Mouse (Mus musculus) cerebellum, postnatal 14 days (tissue): ENCODE measurements around the gene Ctdsp1.

Experiments
- DNase-seq, 2 experiments: peaks; one replicate each; pipeline ENCODE4 v3.0.0; 2021; ENCODE audit warnings: mixed read lengths in 2 of 2

Ctdsp1 gene

DNA sequence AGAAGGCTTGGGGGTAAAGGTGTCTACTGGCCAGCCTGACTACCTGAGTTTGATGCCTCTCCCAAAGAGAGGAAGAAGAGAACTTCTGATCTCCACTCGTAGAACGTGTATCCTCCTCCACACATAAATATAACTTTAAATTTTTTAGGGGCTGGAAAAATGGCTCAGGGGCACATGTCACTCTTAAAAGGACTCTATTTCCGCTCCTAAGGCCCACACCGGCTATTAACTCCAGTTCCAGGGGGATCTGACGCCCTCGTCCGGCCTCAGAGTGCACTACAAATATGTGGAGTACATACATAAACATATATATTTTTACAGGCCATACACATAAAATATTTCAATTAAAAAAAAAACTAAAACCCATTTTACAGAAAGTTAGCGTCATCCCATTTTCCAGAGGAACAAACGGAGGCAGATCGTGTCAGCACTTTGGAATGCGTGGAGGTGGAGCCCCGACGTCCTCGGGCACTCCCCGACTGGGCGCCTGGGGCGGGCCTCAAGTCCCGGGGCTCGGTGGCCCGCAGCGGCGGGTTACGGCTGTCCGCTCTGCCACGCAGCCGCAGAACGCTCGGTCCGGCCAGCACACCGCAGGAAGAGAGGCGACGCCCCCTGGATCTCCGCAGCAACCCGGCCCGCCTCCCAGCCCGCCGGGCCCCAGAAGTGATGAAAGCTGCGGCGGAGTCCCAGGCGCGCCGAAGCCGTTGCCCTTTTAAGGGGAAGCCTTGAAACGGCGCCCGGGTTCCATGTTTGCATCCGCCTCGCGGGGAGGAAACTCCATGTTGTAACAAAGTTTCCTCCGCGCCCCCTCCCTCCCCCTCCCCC is at the start of gene Ctdsp1:
Gene Ctdsp1 (plus strand): TSS at position 586 of the 825 bp plus-strand sequence.
- DNase-seq: peak; percentile 96 to 97

GRCm38 (mm10) chr1:74341898-74342297 is 49.4 kb upstream of the Ctdsp1 start:
- no peak for DNase-seq

- no peak for DNase-seq
Measured at GRCm38 (mm10) chr1:74342308-74342707, 49.0 kb upstream of the Ctdsp1 start.

- DNase-seq: no peak
Measured at GRCm38 (mm10) chr1:74343161-74343560, 48.1 kb upstream of the Ctdsp1 start.

DNA sequence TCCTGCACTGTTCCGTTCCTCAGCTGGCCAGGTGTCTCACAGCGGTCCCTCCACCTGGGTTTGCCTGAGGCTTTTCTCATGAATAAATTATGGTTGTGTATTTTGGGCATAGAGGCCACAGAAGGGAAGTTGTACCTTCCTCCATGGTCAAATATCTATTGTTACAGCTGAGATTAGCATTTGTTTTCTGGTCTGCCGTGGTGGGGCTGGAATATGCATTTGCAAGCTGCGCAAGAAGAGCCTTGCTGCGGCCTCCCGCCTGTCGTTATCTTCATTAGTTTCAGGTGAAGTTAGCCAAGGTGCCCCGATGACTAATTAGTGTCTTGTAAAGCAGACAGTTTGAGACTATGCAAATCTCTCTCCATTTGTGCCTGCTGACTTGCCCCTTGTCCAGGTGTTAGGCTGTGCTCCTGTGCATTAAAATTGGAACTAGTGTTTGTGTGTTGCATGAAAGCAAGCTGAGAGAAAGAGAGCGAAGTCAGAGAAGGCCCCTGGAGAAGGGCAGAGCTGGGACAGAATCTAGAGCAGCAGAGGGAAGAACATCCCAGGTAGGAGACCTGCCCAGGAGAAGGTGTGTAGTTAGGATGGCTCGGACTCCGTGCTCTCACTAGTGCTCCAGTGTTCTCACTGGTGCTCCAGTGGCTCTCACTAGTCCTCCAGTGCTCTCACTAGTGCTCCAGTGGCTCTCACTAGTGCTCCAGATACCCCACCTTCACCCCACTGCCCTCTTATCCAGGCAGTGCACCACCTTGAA is 47.0 kb upstream of the Ctdsp1 start:
- DNase-seq: no peak

DNA sequence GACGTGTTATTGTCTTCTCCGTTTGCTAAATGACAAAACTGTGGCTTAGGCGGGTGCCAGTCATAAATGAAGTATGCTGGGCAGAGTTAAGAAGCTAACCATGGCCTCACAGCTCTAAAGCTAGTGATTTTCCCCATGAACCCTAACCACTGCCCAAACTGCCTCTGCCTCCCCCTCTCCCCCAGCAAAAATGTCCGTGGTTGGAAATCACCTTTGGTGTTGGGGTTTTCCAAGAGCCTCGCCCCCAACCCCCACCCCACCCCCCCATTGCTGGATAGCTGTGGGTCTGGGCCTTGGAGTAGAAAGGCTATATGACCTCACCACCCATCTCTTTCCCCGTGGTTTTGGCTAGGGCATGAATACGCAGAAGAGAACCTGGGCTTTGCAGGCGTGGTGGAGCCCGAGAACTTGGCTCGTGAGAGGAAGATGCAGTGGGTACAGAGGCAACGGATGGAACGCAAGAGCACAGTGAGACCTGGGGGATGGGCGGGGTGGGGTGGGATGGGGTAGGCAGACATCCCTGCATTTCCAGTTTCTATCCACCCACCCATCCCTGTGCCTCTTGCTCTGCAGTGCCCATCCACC is 40.0 kb upstream of the Ctdsp1 start:
- DNase-seq: no peak

- DNase-seq: no peak
Measured at GRCm38 (mm10) chr1:74352532-74353096, 38.7 kb upstream of the Ctdsp1 start.

DNA sequence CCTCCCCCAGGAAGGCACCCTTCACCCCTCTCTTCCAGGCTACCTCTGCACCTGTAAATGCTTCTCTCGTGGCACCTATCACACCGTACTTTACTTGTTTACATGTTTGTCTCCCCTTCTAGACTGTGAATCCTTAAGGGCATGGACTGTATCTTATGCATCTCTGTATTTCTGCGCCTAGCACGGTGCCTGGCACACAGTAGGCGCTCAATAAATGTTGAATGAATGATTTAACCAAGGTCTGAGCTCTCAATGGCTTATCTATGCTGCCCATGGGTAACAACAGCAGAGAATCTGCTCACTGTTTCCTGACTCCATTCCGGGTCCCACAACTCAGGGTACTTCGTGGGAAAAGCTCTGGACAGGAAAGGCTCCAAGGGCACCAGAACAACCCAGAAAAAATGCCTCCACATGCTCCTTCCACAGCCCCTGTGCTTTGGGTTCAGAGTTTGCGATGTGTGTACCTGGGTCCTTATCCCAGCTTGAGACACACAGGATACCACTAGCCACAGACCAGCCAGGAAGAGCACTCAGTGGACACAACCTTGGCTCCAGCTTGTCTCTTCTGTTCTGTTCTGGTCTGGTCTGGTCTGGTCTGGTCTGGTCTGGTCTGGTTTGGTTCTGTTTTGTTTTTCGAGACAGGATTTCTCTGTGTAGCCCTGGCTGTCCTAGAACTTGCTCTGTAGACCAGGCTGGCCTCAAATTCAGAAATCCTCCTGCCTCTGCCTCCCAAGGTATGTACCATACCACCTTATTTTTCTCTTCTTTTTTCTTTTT is 37.7 kb upstream of the Ctdsp1 start:
- DNase-seq: no peak

DNA sequence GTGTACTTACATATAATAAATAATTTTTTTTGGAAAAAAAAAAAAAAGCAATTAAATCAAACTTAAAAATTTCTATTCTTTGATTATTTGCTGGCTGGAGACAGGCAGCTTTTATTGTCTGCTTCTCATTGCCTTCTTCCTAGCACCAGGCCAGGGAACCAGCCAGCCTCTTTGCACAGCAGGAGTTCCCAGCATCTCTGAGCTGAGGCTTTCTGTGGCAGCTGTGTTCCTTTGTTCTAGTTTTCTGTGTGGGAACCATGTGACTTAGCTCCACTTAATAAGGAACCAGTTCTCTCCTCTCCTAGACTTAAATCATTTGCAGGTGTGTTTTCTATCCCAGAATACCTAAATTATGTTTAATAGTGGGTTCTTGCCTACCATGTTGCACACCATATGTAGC is 33.8 kb upstream of the Ctdsp1 start:
- DNase-seq: no peak

- DNase-seq: no peak
Measured at GRCm38 (mm10) chr1:74359952-74360517, 31.3 kb upstream of the Ctdsp1 start.

DNA sequence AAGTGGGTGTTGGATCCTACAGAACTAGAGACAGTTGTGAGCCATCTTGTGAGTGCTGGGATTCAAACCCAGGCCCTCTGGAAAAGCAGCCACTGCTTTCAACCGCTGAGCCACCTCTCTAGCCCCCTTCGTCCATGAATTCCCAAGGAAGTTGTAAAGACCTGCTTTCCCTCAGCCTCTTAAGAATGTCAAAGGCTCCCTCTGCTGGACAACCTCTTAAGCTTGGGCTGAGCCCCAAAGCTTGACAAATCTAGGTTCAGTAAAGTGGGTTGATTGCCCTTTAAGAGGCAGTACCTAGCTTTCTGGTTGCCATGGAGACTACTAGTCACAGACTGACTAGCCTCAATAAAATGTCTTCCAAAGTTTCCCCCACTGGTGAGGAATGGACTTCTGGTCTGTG is 29.5 kb upstream of the Ctdsp1 start, which contains the start of gene Catip:
Gene Catip (plus strand): TSS at position 297 of the 400 bp plus-strand sequence.
- peak; percentile 86 to 90 for DNase-seq

GRCm38 (mm10) chr1:74362325-74363229 is 28.7 kb upstream of the Ctdsp1 start:
- DNase-seq: no peak

DNA sequence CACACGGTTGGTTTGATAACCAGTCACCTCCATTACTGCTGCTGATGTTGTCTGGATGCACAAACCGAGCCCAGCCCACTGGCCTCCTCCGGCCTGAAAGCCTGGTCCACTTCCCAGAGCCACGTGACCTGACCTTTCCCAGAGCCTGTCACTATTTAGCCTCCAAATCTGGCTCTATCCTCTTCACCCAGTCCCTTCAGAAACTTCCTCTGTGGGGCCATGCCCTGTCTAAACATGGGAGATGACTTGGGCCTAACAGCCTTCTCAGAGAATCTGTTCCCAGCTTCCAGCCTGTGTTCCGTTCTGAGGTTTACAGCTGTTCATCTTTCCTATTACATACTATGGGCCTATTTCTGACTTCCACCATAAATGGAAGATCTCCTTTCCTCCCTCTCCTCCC is 27.9 kb upstream of the Ctdsp1 start:
- DNase-seq: no peak

- no peak for DNase-seq
Measured at GRCm38 (mm10) chr1:74364270-74364669, 27.0 kb upstream of the Ctdsp1 start.

- peak; percentile 46 to 48 for DNase-seq
Measured at GRCm38 (mm10) chr1:74367886-74368645, 23.2 kb upstream of the Ctdsp1 start.

DNA sequence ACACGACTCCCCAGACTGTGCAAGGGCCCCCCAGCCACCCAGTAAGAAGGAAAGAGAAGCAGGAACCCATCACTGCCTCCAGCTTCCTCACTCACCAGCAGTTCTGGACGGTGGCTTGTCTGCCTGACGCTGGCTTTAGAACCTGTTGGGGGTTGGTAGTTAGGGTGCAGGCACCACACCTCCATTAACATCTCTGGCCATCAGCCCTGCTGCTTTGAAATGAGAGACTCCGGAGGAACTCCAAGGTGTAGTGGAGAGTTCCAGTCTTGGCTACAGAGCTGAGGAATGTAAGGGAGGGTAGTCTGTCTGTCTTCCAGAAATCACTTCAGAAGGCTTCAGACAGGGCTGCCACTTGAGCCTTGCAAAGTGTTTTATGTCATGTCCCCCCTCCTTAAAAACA is 21.3 kb upstream of the Ctdsp1 start:
- DNase-seq: no peak

DNA sequence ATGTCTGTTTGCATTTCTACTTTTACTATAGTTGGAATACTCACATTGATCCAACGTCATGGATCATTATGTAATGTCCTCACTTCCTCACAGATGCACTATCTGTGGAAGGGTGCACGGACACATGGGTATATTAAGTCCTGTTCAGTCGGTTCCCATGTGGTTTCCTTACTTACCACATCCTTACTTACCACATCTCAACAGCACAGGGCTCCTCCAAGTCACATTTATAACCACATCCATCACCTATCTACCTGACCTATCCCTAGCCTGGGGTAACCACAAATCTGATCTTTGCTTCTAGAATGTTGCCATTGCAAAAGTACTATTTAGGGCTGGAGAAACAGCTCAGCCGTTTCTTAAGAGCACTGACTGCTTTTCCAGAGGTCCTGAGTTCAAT is 17.9 kb upstream of the Ctdsp1 start:
- DNase-seq: no peak

- no peak for DNase-seq
Measured at GRCm38 (mm10) chr1:74374980-74375379, 16.3 kb upstream of the Ctdsp1 start, which contains the start of gene Slc11a1. TSS of gene Slc11a1 (plus strand) at chr1:74375195.

- DNase-seq: no peak
Measured at GRCm38 (mm10) chr1:74375561-74375960, 15.7 kb upstream of the Ctdsp1 start.

DNA sequence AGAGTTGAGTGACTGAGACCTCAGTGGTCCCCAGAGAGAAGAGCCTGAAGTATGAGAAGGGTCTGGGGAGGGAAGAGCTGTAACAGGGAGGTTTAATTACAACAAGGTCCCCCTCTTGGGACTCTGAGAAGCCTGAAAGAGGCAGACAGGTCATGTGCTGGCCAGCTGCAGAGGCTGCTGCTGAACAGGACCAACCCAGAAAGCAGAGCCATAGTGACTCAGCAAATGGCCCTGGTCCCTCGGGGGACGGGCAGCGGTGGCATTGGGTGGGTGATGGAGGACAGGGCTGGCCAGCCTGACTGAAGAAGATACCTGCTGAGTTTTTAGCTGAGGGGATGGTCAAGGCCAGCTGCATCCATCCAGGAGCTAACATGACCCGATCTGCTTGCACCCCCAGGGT is 14.9 kb upstream of the Ctdsp1 start:
- no peak for DNase-seq
